Mouse (Mus musculus) yolk sac, embryonic 10.5 days (tissue): ENCODE data around the gene Ano6.

Experiments used
- DNase-seq: peaks from one replicate; pipeline ENCODE4 v3.0.0-alpha.2; 2017; ENCODE audit warnings: low spot score

Ano6 gene

GRCm38 (mm10) chr15:95828018-95828646 lies 37.5 kb downstream of the Ano6 start:
- peak; percentile 66 for DNase-seq

- peak; percentile 61 for DNase-seq
Measured at GRCm38 (mm10) chr15:95828647-95829254, 38.1 kb downstream of the Ano6 start.

- DNase-seq = no peak
Measured at GRCm38 (mm10) chr15:95829553-95830205, 39.0 kb downstream of the Ano6 start.

GRCm38 (mm10) chr15:95830206-95830560 lies 39.5 kb downstream of the Ano6 start:
- DNase-seq = no peak

- no peak for DNase-seq
Measured at GRCm38 (mm10) chr15:95833292-95833691, 42.6 kb downstream of the Ano6 start.

GRCm38 (mm10) chr15:95836077-95836476 lies 45.4 kb downstream of the Ano6 start:
- DNase-seq = no peak

- DNase-seq = no peak
Measured at GRCm38 (mm10) chr15:95836646-95837434, 46.2 kb downstream of the Ano6 start.

- DNase-seq = no peak
Measured at GRCm38 (mm10) chr15:95837570-95837969, 46.9 kb downstream of the Ano6 start.

GRCm38 (mm10) chr15:95838171-95839020 lies 47.8 kb downstream of the Ano6 start:
- DNase-seq = peak; percentile 86

GRCm38 (mm10) chr15:95839789-95840188 lies 49.1 kb downstream of the Ano6 start:
- peak; percentile 64 for DNase-seq

- DNase-seq = no peak
Measured at GRCm38 (mm10) chr15:95843183-95843949, 52.7 kb downstream of the Ano6 start.

GRCm38 (mm10) chr15:95844412-95844811 lies 53.8 kb downstream of the Ano6 start:
- DNase-seq = no peak

- DNase-seq = no peak
Measured at GRCm38 (mm10) chr15:95846102-95846501, 55.5 kb downstream of the Ano6 start.

GRCm38 (mm10) chr15:95848493-95849064 lies 57.9 kb downstream of the Ano6 start:
- DNase-seq = no peak

- no peak for DNase-seq
Measured at GRCm38 (mm10) chr15:95849513-95850411, 59.1 kb downstream of the Ano6 start.

GRCm38 (mm10) chr15:95850546-95850945 lies 59.9 kb downstream of the Ano6 start:
- DNase-seq = no peak

GRCm38 (mm10) chr15:95855051-95855844 lies 64.6 kb downstream of the Ano6 start:
- peak; percentile 37 for DNase-seq

- peak; percentile 9 for DNase-seq
Measured at GRCm38 (mm10) chr15:95855953-95856352, 65.3 kb downstream of the Ano6 start.
